Mouse (Mus musculus) right cerebral cortex, postnatal 10 days (tissue): ENCODE results near the gene Gnb5.
A peak's percentile ranks its signal among the peaks of the same experiment; 100 is the strongest.

ENCODE experiments used
- DNase-seq, 2 experiments: peaks; one replicate each; pipeline ENCODE4 v3.0.0; 2021; ENCODE audit warnings: low spot score in 2 of 2

Gene Gnb5

DNA sequence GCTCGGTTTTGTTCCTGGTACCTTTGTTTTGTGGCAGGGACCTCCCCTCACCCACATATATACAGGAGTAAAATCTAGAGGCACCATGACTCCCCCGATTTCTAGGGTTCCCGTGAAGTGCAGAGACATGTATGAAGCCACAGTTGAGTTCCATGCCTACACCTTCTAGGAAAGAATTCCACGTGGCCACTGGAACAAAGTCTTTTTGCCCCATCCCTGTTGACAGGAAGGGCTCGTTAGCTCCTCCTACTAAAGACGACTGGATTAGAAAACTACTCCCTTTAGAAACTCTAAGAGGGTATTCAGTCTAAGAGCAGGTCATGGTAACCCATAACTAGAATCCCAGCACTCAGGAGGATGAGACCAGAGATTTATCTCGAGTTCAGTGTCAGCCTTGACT, 1.8 kb upstream of the Gnb5 start:
- DNase-seq: no peak

DNA sequence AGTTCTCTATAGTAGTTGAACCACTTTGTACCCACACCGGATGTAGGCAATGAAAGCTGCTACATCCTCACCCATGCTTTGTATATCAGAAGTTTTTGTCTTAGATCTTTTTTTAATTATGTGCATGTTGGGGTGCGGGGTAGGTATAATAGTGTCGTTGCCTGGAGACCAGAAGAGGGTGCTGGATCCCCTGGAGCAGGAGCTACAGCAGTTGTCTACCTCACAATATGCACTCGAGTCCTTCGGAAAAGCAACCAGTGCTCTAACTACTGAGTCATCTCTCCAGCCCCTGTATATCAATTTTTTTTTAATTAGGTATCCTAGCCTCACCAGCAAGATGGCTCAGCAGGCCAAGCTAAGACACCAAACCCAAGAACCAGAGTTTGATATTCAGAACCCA, 927 bp downstream of the Gnb5 start:
- DNase-seq: no peak

DNA sequence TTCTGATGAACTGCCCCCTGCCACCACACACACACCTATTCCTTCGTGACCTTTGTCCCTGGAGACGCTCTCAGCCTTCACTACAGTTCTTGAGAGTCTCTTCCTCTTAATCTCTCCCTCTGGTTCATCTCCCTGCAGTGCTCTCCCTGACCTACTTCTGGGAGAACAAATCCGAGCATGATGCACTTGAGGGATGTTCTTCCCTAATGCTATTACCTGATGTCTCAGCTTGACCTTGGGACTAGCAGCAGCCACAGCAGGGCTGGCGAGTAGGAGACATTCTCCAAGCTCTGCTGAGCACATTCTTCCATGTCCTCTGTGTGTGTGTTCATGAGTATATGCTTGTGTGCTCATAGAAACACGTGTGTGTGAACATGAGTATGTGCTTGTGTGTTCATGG, 2.5 kb downstream of the Gnb5 start:
- DNase-seq: no peak

DNA sequence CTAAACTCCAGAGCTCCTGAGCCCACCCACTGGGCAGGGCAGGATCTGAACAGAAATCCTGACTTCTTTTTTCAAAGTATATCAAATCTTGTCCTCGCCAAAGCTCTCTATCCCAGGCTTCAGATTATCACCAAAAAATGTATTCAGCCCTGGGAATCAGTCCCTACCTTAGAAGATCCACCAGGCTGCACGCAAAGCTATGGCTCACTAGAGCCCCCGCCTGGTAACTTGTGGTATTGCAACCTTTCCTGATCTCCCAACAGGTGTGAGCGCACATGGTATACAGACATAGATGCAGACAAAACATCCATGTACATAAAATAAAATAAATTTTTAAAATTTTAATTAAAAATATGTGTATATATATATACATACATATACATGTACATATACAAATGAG, 5.9 kb downstream of the Gnb5 start:
- peak; percentile 75 to 85 for DNase-seq

DNA sequence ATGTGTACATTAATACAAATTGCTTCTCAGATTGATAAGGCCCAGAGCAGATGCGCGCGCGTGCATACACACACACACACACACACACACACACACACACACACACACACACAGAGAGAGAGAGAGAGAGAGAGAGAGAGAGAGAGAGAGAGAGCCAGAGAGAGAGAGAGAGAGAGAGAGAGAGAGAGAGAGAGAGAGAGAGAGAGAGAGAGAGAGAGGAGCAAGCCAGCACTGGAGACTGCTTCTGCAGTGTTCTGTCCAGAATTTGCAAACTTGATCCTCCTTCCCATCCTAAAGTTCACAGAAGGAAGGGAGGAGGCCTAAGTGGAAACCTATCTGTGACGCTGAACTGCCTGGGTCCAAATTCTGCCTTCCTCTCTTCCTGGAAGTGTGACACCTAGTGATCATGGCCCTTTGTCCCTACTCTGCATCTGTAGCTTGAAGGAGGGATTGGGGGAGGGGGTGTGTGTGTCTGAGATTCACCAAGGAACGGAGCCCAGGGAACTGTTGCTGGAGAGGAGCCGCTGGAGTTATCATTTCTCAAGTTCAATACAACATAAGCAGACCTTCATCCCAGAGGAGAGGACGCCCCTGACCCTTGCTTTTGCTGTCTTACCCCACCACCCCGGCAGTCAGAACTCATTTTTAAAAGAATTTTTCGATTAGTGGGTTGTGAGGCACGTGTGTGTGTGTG, 7.2 kb downstream of the Gnb5 start:
- DNase-seq: peak in 1 of 2 experiments; percentile 48

DNA sequence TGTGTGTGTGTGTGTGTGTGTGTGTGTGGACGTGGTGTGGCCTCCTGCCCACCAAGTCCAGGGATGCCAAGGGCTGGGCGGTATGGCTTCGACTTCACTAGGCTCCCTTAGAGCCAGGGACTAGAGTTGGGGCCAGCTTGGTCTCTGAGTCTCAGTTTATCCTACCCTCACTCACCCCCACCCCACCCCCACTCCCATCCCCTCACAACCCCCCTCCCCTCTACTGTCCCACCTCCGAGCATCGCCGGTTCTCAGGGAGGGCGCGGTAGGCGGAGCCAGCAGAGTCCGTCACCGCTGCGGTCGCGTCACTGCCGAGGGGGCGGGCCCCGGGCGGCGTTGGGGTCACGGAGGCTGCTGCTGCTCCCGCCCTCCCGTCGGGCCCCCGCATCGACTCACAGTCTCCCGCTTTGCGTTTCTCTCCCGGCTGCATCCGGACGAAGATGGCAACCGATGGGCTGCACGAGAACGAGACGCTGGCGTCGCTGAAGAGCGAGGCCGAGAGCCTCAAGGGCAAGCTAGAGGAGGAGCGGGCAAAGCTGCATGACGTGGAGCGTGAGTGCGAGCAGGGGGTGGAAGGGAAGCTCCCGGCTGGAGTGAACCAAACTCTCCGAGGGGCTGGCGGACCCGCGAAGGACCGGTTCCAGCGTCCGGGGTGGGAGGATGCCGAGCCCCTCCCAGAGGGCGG, 7.9 kb downstream of the Gnb5 start:
- DNase-seq: peak; percentile 90

DNA sequence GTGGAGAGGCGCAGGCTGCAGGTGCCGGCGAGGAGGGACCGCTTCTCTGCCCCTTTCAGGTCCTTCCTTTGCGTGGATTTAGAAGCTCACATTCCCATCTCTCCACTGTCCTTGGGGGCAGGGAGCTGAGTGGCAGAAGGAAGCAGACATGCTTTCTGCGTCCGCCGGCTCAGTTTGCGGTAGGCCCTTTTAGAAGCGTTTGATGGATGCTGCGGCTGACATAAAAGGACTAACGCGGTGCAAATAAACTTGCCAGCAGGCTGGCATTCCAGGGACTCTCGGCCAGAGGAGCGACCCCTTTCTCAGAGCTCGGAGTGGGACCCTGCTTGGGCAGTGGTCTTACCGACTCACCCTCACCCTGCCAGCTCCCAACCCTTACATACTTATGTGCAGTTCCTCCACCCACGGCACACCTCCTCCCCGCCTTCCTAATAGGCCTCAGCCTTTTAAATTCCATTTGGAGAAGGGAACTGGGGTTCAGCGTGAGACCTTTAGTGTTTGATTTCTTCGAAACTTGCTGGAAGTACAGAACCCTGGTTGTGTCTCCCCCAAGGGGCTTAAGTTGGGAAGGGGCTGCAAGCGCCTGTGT, 8.5 kb downstream of the Gnb5 start:
- DNase-seq: no peak

DNA sequence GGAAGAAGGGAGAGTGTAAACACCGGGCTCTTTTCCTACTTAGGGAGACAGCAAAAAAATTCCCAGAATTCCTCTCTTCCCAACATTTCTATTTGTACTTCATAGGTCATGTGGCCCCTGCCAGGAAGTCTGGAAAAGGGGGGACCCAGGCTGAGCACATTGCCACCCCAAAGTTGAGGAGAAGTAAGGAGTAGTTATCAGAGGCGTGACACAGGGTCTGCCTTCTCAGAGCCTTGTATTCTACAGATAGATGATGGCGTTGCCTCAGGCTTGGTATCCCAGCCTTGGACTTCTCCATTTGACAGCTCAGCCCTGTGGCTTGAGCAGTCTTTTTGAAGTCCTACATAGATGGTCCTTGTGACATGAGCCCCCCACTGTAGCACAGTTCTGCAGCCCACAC, 9.2 kb downstream of the Gnb5 start:
- no peak for DNase-seq

DNA sequence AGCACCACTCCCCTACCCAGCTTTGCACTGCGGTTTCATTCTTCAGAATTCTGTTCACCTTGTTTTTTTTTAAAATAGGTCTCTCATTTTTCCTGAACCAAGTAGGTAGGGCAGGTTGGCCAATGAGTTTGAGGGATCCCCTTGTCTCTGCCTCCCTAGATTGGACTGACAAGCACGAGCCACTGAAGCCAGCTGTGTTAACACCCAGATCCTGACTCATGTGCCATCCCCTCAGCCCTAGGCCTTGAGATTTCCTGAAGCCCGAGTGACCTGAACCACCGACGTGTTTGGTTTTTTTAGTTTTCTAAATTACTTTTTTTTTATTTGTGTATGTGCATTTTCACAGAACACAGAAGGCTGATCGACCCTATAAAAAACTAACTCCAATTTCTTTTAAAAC, 10.7 kb downstream of the Gnb5 start:
- DNase-seq: no peak

DNA sequence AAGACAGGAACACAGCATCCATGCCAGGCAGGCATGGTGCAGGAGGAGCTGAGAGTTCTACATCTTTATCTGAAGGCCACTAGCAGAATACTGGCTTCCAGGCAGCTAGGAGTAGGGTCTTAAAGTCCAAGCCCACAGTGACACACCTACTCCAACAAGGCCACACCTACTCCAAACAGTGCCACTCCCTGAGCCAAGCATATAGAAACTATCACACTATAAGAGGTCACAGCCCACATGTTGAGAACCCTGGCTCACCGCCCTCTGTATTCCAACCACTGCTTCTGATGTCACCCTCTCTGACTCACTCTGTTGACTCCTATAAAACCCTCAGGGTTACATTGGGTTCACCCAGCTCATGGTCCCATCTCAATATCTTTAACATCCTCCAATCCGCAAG, 12.1 kb downstream of the Gnb5 start:
- DNase-seq: no peak

DNA sequence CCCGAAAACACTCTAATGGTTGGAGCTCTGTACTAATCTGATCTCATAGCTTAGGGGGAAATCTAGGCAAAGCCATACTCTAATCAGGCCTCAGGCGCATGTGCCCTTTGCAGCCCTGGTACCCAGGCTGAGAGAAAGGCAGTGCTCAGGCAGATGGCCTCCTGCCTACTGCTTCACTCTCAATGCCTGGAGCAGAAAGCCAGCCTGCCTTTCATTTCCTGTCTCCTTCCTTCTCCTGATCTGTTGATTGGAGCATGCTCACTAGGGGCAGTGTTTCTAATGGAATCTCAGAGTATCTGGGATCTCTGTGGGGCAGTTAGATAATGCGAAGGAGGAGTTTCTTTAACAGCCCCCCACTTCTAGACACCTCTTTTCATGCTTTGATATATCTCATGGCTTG, 13.3 kb downstream of the Gnb5 start:
- DNase-seq: no peak

DNA sequence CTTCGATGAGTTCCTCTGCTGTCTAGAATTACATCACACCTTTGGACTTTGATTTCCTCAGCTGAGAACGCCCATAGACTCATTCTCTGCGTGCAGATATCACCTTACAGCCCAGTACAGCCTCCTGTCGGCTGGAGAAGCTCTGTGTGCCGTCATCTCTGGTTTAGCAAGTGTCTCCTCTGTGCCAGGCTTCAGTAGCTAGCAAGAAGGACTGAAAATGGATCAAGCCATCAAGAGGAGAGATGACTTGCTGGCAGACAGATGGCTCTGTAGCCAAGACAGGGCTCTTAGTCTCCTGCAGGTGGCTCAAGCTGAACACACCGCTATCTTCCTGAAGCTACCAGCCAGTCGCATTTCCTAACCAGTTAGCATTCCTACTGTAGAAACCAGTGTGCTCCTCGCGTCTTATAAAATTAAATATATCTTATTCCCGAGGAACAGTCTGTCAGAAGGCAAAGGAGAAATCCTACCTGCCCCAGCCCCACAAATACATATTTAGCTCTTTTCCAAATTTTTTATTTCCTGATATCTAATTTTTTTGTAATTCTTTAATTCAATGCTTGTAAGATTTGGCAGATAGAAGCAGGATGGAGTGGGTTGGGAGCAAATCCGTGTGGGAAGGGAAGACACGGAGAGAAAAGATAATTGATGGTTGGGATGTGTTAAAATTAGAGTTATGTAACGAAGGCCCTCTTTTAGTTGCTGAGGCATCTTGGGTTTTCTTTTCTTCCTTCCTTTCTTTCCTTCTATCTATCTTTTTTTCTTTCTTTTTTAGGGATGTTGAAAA, 16.2 kb downstream of the Gnb5 start:
- DNase-seq: no peak

DNA sequence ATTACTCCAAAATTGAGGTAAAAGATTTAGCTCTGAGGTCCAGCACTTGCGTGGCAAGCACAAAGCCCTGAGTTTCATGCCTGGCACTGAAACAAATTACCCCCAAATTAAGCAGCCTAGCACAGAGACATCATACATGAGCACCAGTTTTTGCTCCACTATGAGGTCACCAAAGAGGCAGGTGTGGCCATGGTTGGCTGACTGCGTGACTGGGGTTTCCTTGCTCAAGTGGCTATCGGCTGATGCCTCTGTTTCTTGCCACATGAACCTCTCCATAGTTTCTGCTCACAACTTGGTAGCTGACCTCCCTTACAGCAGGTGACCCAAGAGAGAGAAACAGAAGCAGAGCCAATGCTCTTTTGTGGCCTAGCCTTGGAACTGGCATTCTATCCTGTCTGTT, 22.0 kb downstream of the Gnb5 start:
- no peak for DNase-seq

DNA sequence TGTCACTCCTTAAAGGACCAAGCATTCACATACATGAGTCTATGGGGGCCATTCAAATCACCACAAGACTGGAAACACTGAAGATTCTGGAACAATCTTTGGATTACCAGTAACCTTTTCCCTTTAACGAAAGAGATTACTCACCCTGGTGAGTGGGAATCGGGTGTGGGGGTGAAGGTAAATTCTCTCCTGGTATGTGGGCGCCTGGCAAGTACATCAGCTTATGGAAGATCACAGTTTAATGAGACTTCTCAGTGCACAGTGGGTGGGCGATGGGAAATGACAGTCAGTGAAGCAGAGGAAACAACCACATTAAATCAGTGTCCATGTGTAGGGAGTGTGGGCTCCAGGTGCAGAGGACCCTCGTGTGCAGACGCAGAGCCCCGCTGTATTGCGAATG, 24.7 kb downstream of the Gnb5 start:
- no peak for DNase-seq

DNA sequence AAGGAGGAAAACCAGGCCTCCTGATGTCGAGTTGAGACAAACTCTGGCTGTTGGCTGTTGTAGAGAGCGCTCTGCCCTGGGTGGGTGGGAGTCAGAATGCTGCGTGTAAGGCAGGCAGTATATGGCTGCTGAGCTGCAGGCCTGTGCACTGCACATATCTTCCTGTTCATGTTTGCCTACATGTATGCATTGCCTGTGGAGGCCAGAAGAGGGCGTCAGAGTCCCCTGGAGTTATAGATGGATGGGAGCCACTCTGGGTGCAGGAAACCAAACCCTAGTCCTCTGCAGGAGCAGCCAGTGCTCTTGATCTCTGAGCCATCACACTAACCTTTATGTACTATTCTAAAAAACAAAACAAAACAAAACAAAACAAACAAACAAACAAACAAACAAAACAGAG, 28.4 kb downstream of the Gnb5 start:
- DNase-seq: no peak

DNA sequence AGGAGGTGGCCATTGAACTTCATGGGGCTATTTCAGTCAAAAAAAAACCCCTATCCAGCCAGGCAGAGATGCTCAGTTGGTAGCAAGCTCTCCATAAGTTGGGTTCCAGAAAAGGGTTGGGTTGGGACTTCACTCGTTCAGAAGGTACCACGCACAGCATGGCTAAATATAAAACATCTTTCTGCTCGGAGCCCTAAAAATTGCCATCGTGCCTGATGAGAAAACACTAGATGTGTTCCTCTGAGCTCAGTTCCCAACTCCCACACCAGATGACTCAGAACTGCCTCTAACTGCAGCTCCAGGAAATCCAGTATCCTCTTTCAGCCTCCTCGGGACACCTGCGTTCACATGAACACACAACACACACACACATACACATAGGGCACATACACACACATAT, 31.9 kb downstream of the Gnb5 start:
- peak; percentile 76 to 87 for DNase-seq

DNA sequence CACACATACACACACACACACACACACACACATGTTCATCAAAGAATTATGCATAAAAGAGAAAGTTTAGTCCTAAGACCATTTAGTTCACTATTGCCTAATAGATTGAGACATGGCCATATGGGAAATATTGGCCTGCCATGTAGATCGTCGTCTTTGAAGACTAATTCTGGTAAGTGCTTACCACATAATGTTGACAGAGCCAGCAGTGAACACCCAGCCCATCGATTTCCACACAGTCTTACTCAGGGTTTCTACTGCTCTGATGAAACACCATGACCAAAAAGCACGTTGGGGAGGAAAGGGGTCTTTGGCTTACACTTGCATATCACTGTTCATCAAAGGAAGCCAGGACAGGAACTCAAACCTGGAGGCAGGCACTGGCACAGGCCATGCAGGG, 36.3 kb downstream of the Gnb5 start:
- no peak for DNase-seq

DNA sequence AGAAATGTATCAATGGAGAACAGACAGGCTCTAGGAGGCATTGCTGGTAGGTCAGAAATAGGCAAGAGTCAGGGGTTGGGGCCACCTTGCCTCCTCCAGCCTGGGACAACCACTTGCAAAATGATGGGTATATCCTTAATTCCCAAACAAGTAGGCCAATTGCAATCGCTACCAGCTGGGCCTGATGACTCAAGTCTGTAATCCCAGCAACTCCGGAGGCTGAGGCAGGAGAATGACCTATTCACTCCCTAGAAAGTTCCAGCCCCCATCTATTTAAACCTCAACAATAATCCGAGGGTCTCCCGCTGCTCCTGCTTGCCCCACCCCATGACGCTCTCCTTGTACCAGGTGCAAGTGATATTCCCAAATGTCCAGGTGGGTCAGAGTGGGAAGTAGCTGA, 41.4 kb downstream of the Gnb5 start, which contains the start of gene Bcl2l10:
TSS of gene Bcl2l10 (plus strand) at position 301 of the 400 bp plus-strand sequence.
- DNase-seq: no peak

DNA sequence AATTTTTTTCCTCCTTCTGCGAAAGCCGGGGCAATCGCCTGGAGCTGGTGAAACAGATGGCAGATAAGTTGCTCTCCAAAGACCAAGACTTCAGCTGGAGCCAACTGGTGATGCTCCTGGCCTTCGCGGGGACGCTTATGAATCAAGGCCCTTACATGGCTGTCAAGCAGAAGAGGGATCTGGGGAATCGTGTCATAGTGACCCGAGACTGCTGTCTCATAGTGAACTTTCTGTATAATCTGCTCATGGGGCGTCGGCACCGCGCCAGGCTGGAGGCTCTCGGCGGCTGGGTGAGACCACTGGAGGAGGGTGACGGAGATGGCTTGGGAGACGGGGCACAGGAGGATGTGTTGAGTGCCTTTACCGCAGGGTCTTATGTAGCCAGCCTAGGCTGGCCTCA, 42.0 kb downstream of the Gnb5 start:
- no peak for DNase-seq

DNA sequence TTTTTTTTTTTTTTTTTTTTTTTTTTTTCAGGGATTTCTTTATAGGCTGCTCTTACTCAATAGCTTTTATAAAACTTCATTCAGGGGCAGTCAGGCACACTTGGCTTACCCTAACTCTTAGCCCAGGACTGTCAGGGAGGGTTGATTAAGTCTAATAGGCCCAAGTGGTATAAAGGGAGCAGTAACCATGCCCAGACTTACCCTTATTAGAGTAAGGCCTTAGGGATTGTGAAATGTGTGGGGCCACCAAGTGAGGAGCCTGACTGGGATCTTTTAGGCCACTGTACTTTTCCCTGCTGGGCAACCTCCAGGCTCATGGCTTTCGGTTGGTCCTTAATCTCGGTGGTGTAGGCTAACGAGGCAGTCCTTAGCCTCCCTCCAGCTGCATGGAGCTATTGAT, 42.6 kb downstream of the Gnb5 start:
- no peak for DNase-seq

DNA sequence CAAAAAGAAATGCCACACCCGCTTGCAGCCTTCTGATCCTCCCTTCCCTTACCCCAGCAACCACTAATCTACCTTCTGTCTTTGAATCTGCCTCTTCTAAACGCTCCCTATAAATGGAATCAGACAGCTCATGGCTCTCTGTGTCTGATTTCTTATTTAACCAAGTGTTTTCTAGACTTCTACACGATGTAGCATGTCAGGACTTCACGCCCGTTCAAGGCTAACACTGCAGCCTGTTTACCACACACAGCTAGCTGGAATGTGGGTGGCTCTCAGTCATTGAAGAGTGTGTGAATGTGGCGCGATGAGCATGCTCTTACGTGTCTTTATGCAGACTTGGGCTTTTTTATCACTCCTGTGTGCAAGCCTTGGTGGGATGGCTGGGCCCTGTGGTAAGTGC, 47.0 kb downstream of the Gnb5 start:
- DNase-seq: peak in 1 of 2 experiments; percentile 43

DNA sequence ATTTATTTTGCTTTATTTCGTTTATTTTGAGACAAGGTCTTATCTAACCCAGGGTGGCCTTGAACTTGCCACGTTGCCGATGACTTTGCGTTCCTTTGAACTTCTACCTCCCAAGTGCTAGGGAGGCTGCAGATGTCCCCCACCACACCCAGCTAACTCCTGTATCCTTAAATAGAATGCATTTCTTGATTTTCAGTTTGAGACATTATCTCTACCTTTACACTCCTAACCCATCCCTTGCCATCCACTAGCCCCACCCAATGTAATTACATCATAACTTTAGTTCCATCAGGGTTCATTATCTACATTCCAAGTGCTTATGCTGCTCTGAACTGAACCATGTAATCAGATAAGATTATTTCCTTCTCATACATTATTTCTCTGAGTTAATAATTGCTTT, 49.7 kb downstream of the Gnb5 start:
- no peak for DNase-seq
